Mouse (Mus musculus) MN1 (cell line): ENCODE results near the gene Taf6.

Experiments
- DNase-seq: peaks from one replicate; pipeline ENCODE4 v3.0.0-alpha.2; 2016; ENCODE audit warnings: low spot score

Taf6 gene

DNA sequence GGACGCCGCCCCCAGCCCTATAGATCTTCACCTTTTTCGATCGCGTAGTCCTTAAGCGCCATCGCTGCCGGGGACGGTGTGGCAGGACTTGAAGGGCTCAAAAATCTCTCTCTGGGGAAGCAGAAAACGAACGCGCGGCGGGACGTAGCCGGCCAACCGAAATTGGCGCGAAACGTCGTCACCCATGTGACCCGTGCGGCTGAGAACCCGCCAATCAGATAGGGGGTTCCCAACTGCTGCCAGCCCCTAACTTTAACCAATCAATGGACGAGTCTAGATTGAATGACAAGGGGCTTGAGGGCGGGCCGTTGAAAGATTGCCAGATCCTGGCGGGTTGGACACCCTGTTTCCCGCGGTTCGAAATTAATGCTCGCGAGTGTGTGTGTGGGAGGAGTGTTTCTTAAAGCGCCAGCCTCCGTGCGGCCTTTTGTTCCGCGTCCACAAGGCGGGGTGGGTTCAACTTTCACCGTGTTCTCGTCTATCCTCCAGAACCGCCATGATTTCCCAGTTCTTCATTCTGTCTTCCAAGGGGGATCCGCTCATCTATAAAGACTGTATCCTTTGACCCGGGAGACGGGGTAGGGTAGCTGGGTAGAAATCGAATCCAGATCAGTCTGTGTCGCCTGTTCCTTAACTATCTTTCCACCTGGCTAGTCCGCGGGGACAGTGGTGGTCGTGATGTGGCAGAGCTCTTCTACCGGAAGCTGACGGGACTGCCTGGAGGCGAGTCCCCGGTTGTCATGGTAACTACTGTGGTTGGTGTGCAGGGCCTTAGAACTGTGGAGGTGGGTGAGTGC is 15.4 kb downstream of the Taf6 start, which contains the start of the genes Ap4m1 and Mcm7:
Ap4m1 (plus strand) TSS at position 308 of the 797 bp plus-strand sequence.
Mcm7 (minus strand) TSS at position 728 of the 797 bp plus-strand sequence.
- peak; percentile 99 for DNase-seq

DNA sequence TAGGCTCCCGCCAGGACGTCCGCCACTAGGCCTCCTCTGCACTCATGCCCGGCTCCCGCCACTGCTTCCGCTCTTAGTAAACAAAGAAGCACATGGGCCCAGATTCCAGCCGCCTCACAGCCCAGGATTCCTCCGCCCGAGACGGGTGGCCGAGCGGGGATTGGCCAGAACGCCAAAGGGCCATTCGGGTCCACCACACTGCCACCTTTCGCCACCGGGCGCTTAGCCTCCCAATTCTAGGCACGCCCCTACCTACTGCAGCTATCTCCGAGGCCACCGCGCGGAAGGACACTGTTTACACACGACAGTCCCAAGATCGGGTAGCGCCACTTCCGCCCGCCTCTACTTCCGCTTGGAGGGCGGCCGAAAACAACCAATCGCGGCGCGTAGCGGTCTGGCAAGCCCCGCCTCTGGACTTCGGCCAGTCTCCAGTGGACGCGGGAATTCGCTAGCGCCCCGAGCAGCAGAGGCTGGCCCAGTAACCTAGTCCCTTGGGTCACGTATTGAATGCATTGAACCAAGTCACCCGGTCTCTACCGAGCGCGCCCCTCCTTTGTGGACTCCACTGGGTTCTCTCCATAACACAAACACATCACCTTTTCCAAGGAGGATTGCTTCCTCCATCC is 16.2 kb downstream of the Taf6 start:
- peak; percentile 99 for DNase-seq

DNA sequence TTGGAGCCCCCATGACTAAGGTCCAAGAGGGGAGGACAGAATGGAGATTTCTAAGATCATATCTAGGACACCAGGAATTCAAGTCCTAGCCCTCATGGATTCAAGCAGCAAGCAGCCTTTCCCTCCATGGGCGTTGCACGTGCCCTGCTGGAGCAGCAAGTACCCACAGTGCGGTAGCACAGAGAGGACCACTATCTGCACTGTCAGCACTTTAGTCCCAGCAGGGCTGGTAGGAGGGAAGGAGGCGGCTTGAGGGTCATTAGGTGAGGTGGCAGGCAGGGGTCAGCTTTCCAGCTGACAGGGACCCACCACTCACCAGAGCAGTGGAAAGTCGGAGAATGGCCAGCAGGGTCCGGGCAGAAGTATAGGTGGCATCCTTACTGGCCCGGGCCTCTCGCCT is 21.7 kb downstream of the Taf6 start:
- no peak for DNase-seq

DNA sequence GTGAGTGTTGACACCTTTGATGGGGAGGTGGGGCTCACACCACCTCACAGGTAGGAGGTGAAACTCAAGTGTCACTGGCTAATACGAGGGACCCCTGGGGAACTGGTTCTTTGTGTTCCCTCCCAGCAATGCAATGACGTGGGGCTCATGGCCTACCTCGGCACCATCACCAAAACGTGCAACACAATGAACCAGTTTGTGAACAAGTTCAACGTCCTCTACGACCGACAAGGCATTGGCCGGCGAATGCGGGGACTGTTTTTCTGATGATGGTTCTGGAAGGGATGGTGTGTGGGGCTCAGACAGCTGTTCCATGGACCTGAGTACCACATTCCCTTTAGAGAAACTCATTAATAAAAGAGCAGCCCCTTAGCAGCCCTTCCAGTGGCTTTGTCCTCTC is 23.6 kb downstream of the Taf6 start:
- no peak for DNase-seq

DNA sequence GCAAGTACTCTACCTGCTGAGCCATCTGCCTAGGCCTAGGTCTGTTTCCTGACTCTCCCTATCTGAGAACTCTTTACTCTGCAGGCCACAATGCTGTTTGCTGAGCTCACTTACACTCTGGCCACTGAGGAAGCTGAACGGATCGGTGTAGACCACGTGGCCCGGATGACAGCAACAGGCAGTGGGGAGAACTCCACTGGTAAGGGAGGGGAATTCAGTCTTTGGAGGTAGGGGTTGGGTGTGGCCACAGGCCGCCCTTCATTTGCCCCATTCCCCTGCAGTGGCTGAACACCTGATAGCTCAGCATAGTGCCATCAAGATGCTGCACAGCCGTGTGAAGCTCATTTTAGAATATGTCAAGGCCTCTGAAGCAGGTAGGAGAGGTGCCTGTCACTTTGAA is 24.2 kb downstream of the Taf6 start:
- no peak for DNase-seq

DNA sequence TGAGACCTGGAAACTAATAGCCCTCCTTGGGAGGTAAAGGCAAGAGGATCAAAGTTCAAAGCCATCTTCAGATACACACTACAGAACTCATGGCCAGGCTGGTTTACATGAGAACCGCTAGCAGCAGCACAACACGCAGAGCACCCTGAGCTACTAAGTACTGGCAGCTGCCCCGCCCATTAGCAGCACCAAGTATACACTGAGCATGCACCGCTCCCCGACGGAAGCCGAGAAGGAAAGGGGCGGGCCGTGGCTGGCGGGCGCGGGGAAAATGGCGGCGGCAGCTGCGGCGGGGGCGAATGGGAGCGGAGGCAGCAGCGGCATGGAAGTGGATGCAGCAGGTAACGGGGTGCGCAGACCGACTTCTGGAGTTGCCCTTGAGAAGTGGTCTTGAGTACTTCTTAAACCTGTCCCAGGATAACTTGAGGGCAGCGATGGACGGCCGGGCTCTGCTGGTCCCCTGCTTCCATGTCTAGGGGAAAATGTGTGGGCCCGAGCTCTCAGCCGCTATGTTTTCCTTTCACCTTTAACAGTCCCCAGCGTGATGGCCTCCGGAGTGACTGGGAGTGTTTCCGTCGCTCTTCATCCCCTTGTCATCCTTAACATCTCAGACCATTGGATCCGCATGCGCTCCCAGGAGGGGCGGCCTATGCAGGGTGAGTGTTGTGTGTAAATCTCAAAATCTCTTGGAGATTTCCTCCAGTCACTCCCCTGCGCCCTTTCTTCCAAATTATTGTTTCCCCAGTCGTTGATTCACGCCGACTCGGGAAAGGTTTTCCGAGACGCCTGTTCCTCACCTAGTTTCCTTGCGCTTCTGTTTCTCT is 26.2 kb downstream of the Taf6 start, which contains the start of gene Cops6:
Cops6 (plus strand) TSS at position 230 of the 824 bp plus-strand sequence.
- peak; percentile 96 for DNase-seq

DNA sequence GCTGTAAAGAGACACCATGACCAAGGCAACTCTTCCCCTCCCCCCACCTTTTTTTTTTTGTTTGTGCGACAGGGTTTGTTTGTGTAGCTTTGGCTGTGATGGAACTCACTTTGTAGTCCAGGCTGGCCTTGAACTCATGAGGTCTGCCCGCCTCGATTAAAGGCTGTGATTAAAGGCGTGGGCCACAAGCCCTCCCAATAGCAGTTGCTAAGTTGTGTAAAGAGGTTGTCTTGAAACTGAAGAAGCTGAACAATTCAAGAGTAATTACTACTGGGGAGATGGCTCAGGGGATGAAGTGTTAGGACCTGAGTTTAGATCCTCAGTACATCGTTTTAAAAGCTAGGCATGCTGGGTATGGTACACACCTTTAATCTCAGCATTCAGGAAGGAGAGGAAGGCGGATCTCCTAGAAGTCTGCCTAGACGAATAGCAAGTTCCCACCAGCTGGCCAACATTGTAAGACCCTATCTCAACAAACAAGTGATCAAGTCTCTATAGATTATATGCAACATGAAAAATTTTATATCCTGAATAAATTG is 27.0 kb downstream of the Taf6 start:
- no peak for DNase-seq

DNA sequence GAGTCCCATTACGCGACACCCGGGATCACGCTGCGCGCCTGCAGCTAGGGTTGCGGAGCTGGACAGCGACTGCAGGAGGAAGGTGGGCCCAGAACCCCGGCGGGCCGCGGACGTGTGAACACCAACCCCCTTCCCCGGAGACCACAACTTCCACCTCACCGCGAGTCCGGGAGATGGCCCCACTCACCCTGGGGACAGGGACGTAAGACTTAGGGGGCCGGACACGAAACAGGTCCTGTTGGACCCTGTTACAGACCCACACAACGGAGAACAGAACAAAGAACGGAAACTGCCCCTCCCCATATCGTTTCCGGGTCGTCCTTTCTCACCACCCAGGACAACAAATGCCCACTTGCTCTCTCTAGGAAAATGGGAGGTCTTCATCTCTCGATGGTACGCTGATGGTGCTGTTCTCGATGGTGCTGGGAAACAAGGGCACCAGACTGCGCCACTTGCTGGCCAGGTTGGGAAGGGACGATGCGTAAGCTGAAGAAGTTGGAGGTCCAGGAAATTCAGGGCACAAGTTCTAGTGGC is 31.7 kb downstream of the Taf6 start, which contains the start of gene Zfp113:
Zfp113 (minus strand) TSS at position 302 of the 534 bp plus-strand sequence.
- DNase-seq: peak; percentile 96

DNA sequence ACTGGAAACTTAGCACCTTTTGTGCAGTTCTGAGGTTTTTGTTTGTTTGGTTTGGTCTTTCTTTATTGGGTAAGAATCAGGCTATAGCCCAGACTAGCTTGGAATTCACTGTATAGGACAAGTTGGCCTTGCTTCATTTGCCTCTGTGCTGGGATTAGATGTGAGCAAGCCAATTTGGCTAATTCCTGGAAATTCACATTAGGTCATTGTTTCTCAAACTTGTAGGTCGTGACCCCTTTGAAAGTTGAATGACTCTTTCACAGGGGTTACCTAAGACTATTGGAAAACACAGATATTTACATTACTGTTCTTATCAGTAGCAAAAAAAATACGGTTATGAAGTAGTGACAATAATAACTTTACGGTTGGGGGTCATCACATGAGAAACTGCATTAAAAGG is 32.9 kb downstream of the Taf6 start:
- no peak for DNase-seq

DNA sequence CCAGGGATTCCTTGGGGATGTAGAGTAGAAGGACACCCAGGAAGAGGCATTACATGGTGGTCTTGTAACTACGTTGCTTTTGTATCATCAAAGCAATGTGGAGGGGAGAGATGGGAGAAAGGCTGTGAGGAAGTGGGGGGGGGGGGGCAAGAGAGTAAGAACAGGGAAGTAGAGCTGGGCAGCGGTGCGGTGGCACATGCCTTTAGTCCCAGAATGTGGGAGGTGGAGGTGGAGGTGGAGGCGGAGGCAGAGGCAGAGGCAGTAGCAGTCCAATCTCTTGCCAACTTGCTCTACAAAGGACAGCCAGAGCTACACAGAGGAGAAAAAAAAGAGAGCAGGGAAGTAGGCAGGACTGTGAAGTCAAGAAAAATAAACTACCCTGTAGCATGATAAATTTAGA is 48.7 kb downstream of the Taf6 start:
- DNase-seq: no peak

DNA sequence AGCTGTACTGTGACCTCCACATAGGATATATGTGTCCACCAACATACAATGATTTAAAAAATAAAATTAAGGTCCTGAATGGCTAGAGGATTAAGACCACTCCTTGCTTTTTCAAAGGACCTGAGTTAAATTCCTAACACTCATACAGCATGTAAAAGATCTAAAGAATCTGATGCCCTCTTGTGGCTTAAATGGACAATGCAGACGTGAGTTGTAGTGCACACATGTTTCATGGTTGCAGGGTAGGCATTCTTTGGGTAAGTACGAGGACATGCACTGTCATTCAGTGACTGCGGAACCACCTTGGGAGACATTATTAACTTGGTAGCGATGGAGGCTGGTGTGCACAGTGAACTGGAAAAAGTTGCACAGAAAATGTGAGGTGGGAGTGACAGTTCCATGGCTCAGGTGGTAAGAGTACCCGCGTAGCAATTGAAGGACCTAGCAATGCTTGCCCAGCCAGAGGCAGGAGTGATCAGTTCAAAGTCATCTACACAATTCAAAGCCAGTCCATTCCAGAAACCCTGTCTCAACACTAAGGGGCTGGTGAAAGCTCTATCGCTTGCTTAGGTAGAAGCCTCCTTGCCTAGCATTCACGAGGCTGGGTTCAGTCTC is 49.2 kb downstream of the Taf6 start:
- peak; percentile 78 for DNase-seq

DNA sequence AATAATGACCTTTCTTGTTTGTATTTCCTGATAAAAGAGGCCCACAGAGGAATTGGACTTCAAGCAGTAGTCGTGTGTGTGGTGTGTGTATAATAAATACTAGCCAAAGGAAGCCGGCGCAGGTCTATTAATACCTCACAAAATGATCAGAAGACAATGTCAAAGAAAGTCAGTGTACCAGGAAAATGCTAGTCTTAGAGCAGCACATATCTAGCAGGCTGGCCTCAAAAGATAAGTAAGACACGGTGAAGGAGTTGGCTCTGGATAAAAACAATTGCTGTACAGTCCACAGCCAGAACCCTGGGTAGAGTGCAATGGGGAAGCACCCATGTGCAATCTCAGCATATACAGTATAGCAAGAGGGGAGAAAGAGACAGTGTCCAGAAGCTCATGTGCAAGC is 50.0 kb downstream of the Taf6 start:
- DNase-seq: no peak

DNA sequence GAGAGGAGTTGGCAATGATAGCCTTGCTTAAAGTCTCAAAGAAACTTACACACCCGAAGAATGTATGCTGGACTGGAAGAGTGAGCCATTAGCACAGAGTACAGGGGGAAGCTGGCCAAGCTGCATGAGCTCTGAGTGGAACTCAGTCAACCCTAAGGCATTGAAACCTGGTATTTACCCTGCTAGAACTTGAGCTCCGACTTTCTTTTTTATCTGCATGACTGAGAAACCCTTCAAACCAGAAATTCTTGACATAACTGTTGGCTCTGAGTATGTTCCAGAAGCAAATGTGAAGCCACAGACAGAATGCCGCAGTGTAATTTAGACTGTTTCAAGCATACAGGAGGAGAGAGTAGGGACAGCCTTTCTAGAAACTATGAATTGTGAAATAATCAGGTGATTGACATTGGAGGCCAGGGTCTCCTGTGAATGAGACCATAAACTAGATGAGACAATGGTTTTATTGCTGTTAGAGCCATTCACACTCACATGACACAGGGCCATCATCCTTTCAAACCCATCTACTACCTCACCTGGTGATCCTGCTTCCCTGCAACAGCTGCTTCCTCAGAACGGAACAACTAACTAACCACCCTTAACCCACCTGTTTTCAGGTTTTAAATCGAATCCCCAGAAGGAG is 54.7 kb downstream of the Taf6 start:
- no peak for DNase-seq
